Mouse (Mus musculus): ENCODE results near the gene Nckap5. TPM values are rescaled to one million over a fixed set of nuclear protein-coding genes. Genes with fewer than 3 reads are reported as not detected.

Nckap5 gene
- polyA plus RNA-seq, 1 experiment = 3.1 TPM

- no peak for TF ChIP-seq POLR2A (IDR thresholded peaks at IDR 0.05; ENCODE audit: low read depth, low read length)
- no peak for TF ChIP-seq CTCF (conservative IDR thresholded peaks at IDR 0.05; ENCODE audit: insufficient read depth, insufficient read length, low read depth, low read length)
- DNase-seq = no peak
- Histone ChIP-seq H3K27me3 (replicated peaks; ENCODE audit: control insufficient read depth, insufficient read depth, low read length) (no peaks in the 10 kb centered on the region), H3K4me3 (ENCODE audit: insufficient read depth, low read depth, low read length) (no peak overlapping the region), H3K36me3 (ENCODE audit: control insufficient read depth, insufficient read depth, low read length) (no peaks in the 10 kb centered on the region), H3K27ac (ENCODE audit: insufficient read depth, low read depth, low read length) (no peak overlapping the region), H3K4me1 (ENCODE audit: control insufficient read depth, insufficient read depth, low read length) (no peaks in the 10 kb centered on the region)
- 71% methylated on average over 5 of the region's 5 CpGs for WGBS
Observed at GRCm38 (mm10) chr1:126254364-126254763, 576.2 kb downstream of the Nckap5 start.

GRCm38 (mm10) chr1:126253934-126254333 is 576.7 kb downstream of the Nckap5 start:
- WGBS = 92% methylated on average over 7 of the region's 7 CpGs
- no peak for DNase-seq
- TF ChIP-seq POLR2A (IDR thresholded peaks at IDR 0.05; ENCODE audit: low read depth, low read length) (no peak), CTCF (conservative IDR thresholded peaks at IDR 0.05; ENCODE audit: insufficient read depth, insufficient read length, low read depth, low read length) (no peak)
- Histone ChIP-seq H3K36me3 (ENCODE audit: control insufficient read depth, insufficient read depth, low read length) (no peaks in the 10 kb centered on the region), H3K4me3 (ENCODE audit: insufficient read depth, low read depth, low read length) (no peak overlapping the region), H3K27ac (ENCODE audit: insufficient read depth, low read depth, low read length) (no peak overlapping the region), H3K4me1 (ENCODE audit: control insufficient read depth, insufficient read depth, low read length) (no peaks in the 10 kb centered on the region), H3K27me3 (replicated peaks; ENCODE audit: control insufficient read depth, insufficient read depth, low read length) (no peaks in the 10 kb centered on the region)

GRCm38 (mm10) chr1:126233196-126233595 is 597.4 kb downstream of the Nckap5 start:
- no peak for TF ChIP-seq CTCF (conservative IDR thresholded peaks at IDR 0.05; ENCODE audit: insufficient read depth, insufficient read length, low read depth, low read length)
- no peak for TF ChIP-seq POLR2A (IDR thresholded peaks at IDR 0.05; ENCODE audit: low read depth, low read length)
- no peak overlapping the region for H3K27ac ChIP-seq (ENCODE audit: insufficient read depth, low read depth, low read length)
- H3K4me1 ChIP-seq (ENCODE audit: control insufficient read depth, insufficient read depth, low read length) = no peaks in the 10 kb centered on the region
- no peak for DNase-seq
- H3K27me3 ChIP-seq (replicated peaks; ENCODE audit: control insufficient read depth, insufficient read depth, low read length) = no peaks in the 10 kb centered on the region
- H3K4me3 ChIP-seq (ENCODE audit: insufficient read depth, low read depth, low read length) = no peak overlapping the region
- H3K36me3 ChIP-seq (ENCODE audit: control insufficient read depth, insufficient read depth, low read length) = no peaks in the 10 kb centered on the region
- 76% methylated on average over 4 of the region's 4 CpGs for WGBS

- H3K4me1 ChIP-seq (ENCODE audit: control insufficient read depth, insufficient read depth, low read length) = no peaks in the 10 kb centered on the region
- no peak for TF ChIP-seq CTCF (conservative IDR thresholded peaks at IDR 0.05; ENCODE audit: insufficient read depth, insufficient read length, low read depth, low read length)
- no peak for TF ChIP-seq POLR2A (IDR thresholded peaks at IDR 0.05; ENCODE audit: low read depth, low read length)
- 61% methylated on average over 9 of the region's 9 CpGs for WGBS
- no peaks in the 10 kb centered on the region for H3K27me3 ChIP-seq (replicated peaks; ENCODE audit: control insufficient read depth, insufficient read depth, low read length)
- no peak overlapping the region for H3K27ac ChIP-seq (ENCODE audit: insufficient read depth, low read depth, low read length)
- no peak for DNase-seq
- no peaks in the 10 kb centered on the region for H3K36me3 ChIP-seq (ENCODE audit: control insufficient read depth, insufficient read depth, low read length)
- H3K4me3 ChIP-seq (ENCODE audit: insufficient read depth, low read depth, low read length) = no peak overlapping the region
Observed at GRCm38 (mm10) chr1:126231199-126231598, 599.4 kb downstream of the Nckap5 start.

- Histone ChIP-seq H3K27me3 (replicated peaks; ENCODE audit: control insufficient read depth, insufficient read depth, low read length) (no peaks in the 10 kb centered on the region), H3K4me3 (ENCODE audit: insufficient read depth, low read depth, low read length) (no peak overlapping the region), H3K27ac (ENCODE audit: insufficient read depth, low read depth, low read length) (no peak overlapping the region), H3K4me1 (ENCODE audit: control insufficient read depth, insufficient read depth, low read length) (no peaks in the 10 kb centered on the region), H3K36me3 (ENCODE audit: control insufficient read depth, insufficient read depth, low read length) (no peaks in the 10 kb centered on the region; the same call in 1 of the 2 replicates)
- no peak for TF ChIP-seq POLR2A (IDR thresholded peaks at IDR 0.05; ENCODE audit: low read depth, low read length)
- TF ChIP-seq CTCF (conservative IDR thresholded peaks at IDR 0.05; ENCODE audit: insufficient read depth, insufficient read length, low read depth, low read length) = no peak
- DNase-seq = no peak
- 62% methylated on average over 6 of the region's 6 CpGs for WGBS
Observed at GRCm38 (mm10) chr1:126210212-126210611, 620.4 kb downstream of the Nckap5 start.

GRCm38 (mm10) chr1:126209743-126210142 is 620.9 kb downstream of the Nckap5 start:
- Histone ChIP-seq H3K36me3 (ENCODE audit: control insufficient read depth, insufficient read depth, low read length) (no peaks in the 10 kb centered on the region; the same call in 1 of the 2 replicates), H3K4me1 (ENCODE audit: control insufficient read depth, insufficient read depth, low read length) (no peaks in the 10 kb centered on the region), H3K27me3 (replicated peaks; ENCODE audit: control insufficient read depth, insufficient read depth, low read length) (no peaks in the 10 kb centered on the region), H3K27ac (ENCODE audit: insufficient read depth, low read depth, low read length) (no peak overlapping the region), H3K4me3 (ENCODE audit: insufficient read depth, low read depth, low read length) (no peak overlapping the region)
- DNase-seq = no peak
- WGBS = 86% methylated on average over 5 of the region's 5 CpGs
- TF ChIP-seq CTCF (conservative IDR thresholded peaks at IDR 0.05; ENCODE audit: insufficient read depth, insufficient read length, low read depth, low read length) = no peak

- Histone ChIP-seq H3K4me1 (ENCODE audit: control insufficient read depth, insufficient read depth, low read length) (no peaks in the 10 kb centered on the region), H3K27me3 (replicated peaks; ENCODE audit: control insufficient read depth, insufficient read depth, low read length) (no peaks in the 10 kb centered on the region), H3K4me3 (ENCODE audit: insufficient read depth, low read depth, low read length) (no peak overlapping the region), H3K27ac (ENCODE audit: insufficient read depth, low read depth, low read length) (no peak overlapping the region), H3K36me3 (ENCODE audit: control insufficient read depth, insufficient read depth, low read length) (no peaks in the 10 kb centered on the region; the same call in 1 of the 2 replicates)
- TF ChIP-seq CTCF (conservative IDR thresholded peaks at IDR 0.05; ENCODE audit: insufficient read depth, insufficient read length, low read depth, low read length) (no peak), POLR2A (IDR thresholded peaks at IDR 0.05; ENCODE audit: low read depth, low read length) (no peak)
- DNase-seq = no peak
- WGBS = 75% methylated on average over 7 of the region's 7 CpGs
Observed at GRCm38 (mm10) chr1:126209131-126209530, 621.5 kb downstream of the Nckap5 start.

- DNase-seq = no peak
- Histone ChIP-seq H3K27ac (ENCODE audit: insufficient read depth, low read depth, low read length) (no peak overlapping the region), H3K4me3 (ENCODE audit: insufficient read depth, low read depth, low read length) (no peak overlapping the region), H3K36me3 (ENCODE audit: control insufficient read depth, insufficient read depth, low read length) (no peaks in the 10 kb centered on the region), H3K27me3 (replicated peaks; ENCODE audit: control insufficient read depth, insufficient read depth, low read length) (no peaks in the 10 kb centered on the region), H3K4me1 (ENCODE audit: control insufficient read depth, insufficient read depth, low read length) (no peaks in the 10 kb centered on the region)
- TF ChIP-seq POLR2A (IDR thresholded peaks at IDR 0.05; ENCODE audit: low read depth, low read length) = no peak
Observed at GRCm38 (mm10) chr1:126196937-126197336, 633.7 kb downstream of the Nckap5 start.
